ENCODE assay signal across 12 mouse cellular contexts in genomic region chr7:25150151-25150663, GRCm38 (mm10). TPM values are rescaled to one million over a fixed set of nuclear protein-coding genes. Genes with fewer than 3 reads are reported as not detected.
DNase-seq lines count a peak whose midpoint lies in the region; ATAC-seq lines count a peak whose summit lies in the region.
"Had no signal": no experiment of that assay in that cellular context is flagged by ENCODE, and none has a peak within 500 bp of the region (broad histone marks: within the 10 kb centered on the region; RNA-seq: fewer than 3 reads in every experiment).

No protein-coding gene starts in this region.

- H3K9ac ChIP-seq in forebrain, embryonic 16.5 days (replicated peaks; ENCODE audit: low read depth, low read length) = 0 out of 2 replicates have a peak overlapping the region, but pooled peaks have one; percentile 10
- H3K9ac ChIP-seq in limb, embryonic 13.5 days = no peak overlapping the region
- peak overlapping the region; percentile 41; the same call in 1 of the 2 replicates for H3K9ac ChIP-seq in neural tube, embryonic 14.5 days (replicated peaks; ENCODE audit: low read depth, low read length)

- peaks cover 83% of the 10 kb centered on the region for H3K27me3 ChIP-seq in embryonic facial prominence, embryonic 10.5 days (replicated peaks; ENCODE audit: low read depth, poor library complexity, severe bottlenecking)
- no peaks in the 10 kb centered on the region for H3K27me3 ChIP-seq in forebrain, embryonic 16.5 days (replicated peaks; ENCODE audit: control insufficient read depth, insufficient read depth, low read length)
- H3K27me3 ChIP-seq in limb, embryonic 13.5 days = peaks cover 7% of the 10 kb centered on the region; the same call in 1 of the 2 replicates
- no peaks in the 10 kb centered on the region for H3K27me3 ChIP-seq in neural tube, embryonic 14.5 days (ENCODE audit: control insufficient read depth, insufficient read depth, low read length)

- no peaks in the 10 kb centered on the region for H3K9me3 ChIP-seq in embryonic facial prominence, embryonic 10.5 days
- no peaks in the 10 kb centered on the region for H3K9me3 ChIP-seq in forebrain, embryonic 16.5 days (ENCODE audit: control insufficient read depth, low read length)
- H3K9me3 ChIP-seq in limb, embryonic 13.5 days = no peaks in the 10 kb centered on the region
- H3K9me3 ChIP-seq in neural tube, embryonic 14.5 days (ENCODE audit: control insufficient read depth, low read length) = no peaks in the 10 kb centered on the region

- DNase-seq in embryonic facial prominence, embryonic 10.5 days (ENCODE audit: low spot score) = peak; percentile 52
- DNase-seq in cerebellum, postnatal 10 days = no peak
- DNase-seq in spleen, adult 18-20 months = no peak
- DNase-seq: adrenal gland, postnatal 25 days; cerebellum, adult 9-11 months; gastrocnemius, postnatal 25 days; heart, postnatal 4 days; lung, adult 18-20 months had no signal

- peak overlapping the region; percentile 27 for H3K4me3 ChIP-seq in embryonic facial prominence, embryonic 10.5 days
- H3K4me3 ChIP-seq in forebrain, embryonic 16.5 days (replicated peaks; ENCODE audit: low read length) = no peak overlapping the region
- H3K4me3 ChIP-seq in limb, embryonic 13.5 days = peak overlapping the region; percentile 15
- H3K4me3 ChIP-seq in neural tube, embryonic 14.5 days (ENCODE audit: low read depth, low read length) = no peak overlapping the region

- peaks cover 58% of the 10 kb centered on the region for H3K4me1 ChIP-seq in embryonic facial prominence, embryonic 10.5 days
- H3K4me1 ChIP-seq in forebrain, embryonic 16.5 days (replicated peaks; ENCODE audit: control insufficient read depth, insufficient read depth, low read length) = peaks cover 50% of the 10 kb centered on the region
- peaks cover 58% of the 10 kb centered on the region for H3K4me1 ChIP-seq in limb, embryonic 13.5 days
- H3K4me1 ChIP-seq in neural tube, embryonic 14.5 days (ENCODE audit: control insufficient read depth, insufficient read depth, low read length) = peaks cover 52% of the 10 kb centered on the region

- no peaks in the 10 kb centered on the region for H3K36me3 ChIP-seq in embryonic facial prominence, embryonic 10.5 days (replicated peaks)
- no peaks in the 10 kb centered on the region for H3K36me3 ChIP-seq in forebrain, embryonic 16.5 days (ENCODE audit: control insufficient read depth, insufficient read depth)
- no peaks in the 10 kb centered on the region for H3K36me3 ChIP-seq in limb, embryonic 13.5 days
- no peaks in the 10 kb centered on the region for H3K36me3 ChIP-seq in neural tube, embryonic 14.5 days (ENCODE audit: control insufficient read depth, insufficient read depth, low read length)

- peak; percentile 31; the same call in 1 of the 2 replicates for ATAC-seq in forebrain, embryonic 16.5 days
- peak; percentile 18; the same call in 1 of the 2 replicates for ATAC-seq in limb, embryonic 13.5 days (ENCODE audit: low FRiP score, low read depth)
- peak; percentile 42; the same call in 1 of the 2 replicates for ATAC-seq in neural tube, embryonic 14.5 days (ENCODE audit: low read depth)
- ATAC-seq in frontal cortex, adult (ENCODE audit: low TSS enrichment) = no peak

- 2% methylated on average over 16 of the region's 18 CpGs for WGBS in embryonic facial prominence, embryonic 10.5 days
- WGBS in forebrain, embryonic 16.5 days = under 1% methylated on average over 11 of the region's 18 CpGs
- 1% methylated on average over 14 of the region's 18 CpGs for WGBS in limb, embryonic 13.5 days
- WGBS in neural tube, embryonic 14.5 days = 1% methylated on average over 14 of the region's 18 CpGs

- H3K27ac ChIP-seq in embryonic facial prominence, embryonic 10.5 days (replicated peaks) = peak overlapping the region; percentile 78; the same call in 1 of the 2 replicates
- H3K27ac ChIP-seq in forebrain, embryonic 16.5 days (ENCODE audit: low read length) = 0 out of 2 replicates have a peak overlapping the region, but pooled peaks have one; percentile 10
- no peak overlapping the region for H3K27ac ChIP-seq in limb, embryonic 13.5 days
- H3K27ac ChIP-seq in neural tube, embryonic 14.5 days (ENCODE audit: low read depth, low read length) = peak overlapping the region; percentile 70

- H3K4me2 ChIP-seq in forebrain, embryonic 16.5 days (ENCODE audit: low read length) = no peak overlapping the region
- H3K4me2 ChIP-seq in limb, embryonic 13.5 days (replicated peaks) = peak overlapping the region; percentile 56
- peak overlapping the region; percentile 35 for H3K4me2 ChIP-seq in neural tube, embryonic 14.5 days (ENCODE audit: low read depth, low read length)

RNA-seq across cellular contexts. Expression of gene Pou2f2, which starts 29.3 kb away (rescaled TPM):
- 4.9 and 6.2 TPM in 2 replicates for polyA plus RNA-seq in embryonic facial prominence, embryonic 10.5 days (2016; fragmentation: Nextera tagmentation; extraction: Ambion mirVana)
- 10.6 and 17.0 TPM in 2 replicates for polyA plus RNA-seq in forebrain, embryonic 16.5 days (2015; fragmentation: Nextera tagmentation; extraction: Ambion mirVana)
- 2.0 and 2.2 TPM in 2 replicates for polyA plus RNA-seq in limb, embryonic 13.5 days (2015; fragmentation: Nextera tagmentation; extraction: Ambion mirVana)
- 27.5 and 33.6 TPM in 2 replicates for polyA plus RNA-seq in neural tube, embryonic 14.5 days (2014; fragmentation: Nextera tagmentation; extraction: Ambion mirVana)

Comparison
In these comparisons a context has a peak if more than half of its experiments do, and no peak if none do; other contexts are left out.
1. H3K4me3 ChIP-seq: peak in embryonic facial prominence, embryonic 10.5 days (single experiment) and limb, embryonic 13.5 days (single experiment); none in forebrain, embryonic 16.5 days (single experiment) and neural tube, embryonic 14.5 days (single experiment).